Mouse (Mus musculus): ENCODE results near the gene Bcar1. TPM values are rescaled to one million over a fixed set of nuclear protein-coding genes. Genes with fewer than 3 reads are reported as not detected.

Gene Bcar1
- polyA plus RNA-seq, 1 experiment from 2014 or later, result 52.5 TPM

GRCm38 (mm10) chr8:111728481-111728880 lies 15.1 kb downstream of the Bcar1 start:
- ATAC-seq, result no peak
- Histone ChIP-seq H3K4me3 (replicated peaks; ENCODE audit: low read length) (no peak overlapping the region), H3K9ac (replicated peaks; ENCODE audit: low read depth, low read length) (no peak overlapping the region)

DNA sequence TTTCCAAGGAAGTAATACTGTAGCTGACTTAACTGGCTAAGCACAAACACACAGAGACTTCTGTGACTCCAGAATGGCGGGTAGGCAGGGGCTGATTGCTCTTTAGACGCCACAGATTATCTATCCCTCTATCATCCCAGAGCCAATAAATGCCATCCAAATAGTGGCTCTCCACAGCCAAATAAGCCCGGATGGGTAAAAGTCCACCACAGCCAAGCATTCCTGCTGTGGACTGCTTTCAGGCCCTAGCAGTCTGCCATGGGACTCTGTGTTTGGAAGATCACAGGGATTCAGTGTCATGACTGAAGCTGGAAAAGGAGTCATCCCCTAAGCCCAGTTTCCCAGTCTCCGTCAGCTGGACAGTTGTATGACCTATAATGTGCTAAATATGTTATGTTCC lies 16.1 kb downstream of the Bcar1 start:
- 81% methylated on average over 4 of the region's 4 CpGs for WGBS
- no peak overlapping the region for H3K4me2 ChIP-seq (ENCODE audit: low read length)
- H3K36me3 ChIP-seq (ENCODE audit: control insufficient read depth, insufficient read depth), result no peaks in the 10 kb centered on the region
- H3K4me1 ChIP-seq (replicated peaks; ENCODE audit: control insufficient read depth, insufficient read depth, low read length), result peaks cover 35% of the 10 kb centered on the region
- H3K9ac ChIP-seq (replicated peaks; ENCODE audit: low read depth, low read length), result no peak overlapping the region
- H3K4me3 ChIP-seq (replicated peaks; ENCODE audit: low read length), result no peak overlapping the region
- no peaks in the 10 kb centered on the region for H3K9me3 ChIP-seq (ENCODE audit: control insufficient read depth, low read length)
- no peak for ATAC-seq
- H3K27me3 ChIP-seq (replicated peaks; ENCODE audit: control insufficient read depth, insufficient read depth, low read length), result no peaks in the 10 kb centered on the region
- H3K27ac ChIP-seq (ENCODE audit: low read length), result no peak overlapping the region

More at GRCm38 (mm10) chr8:111728481-111728880, 15.1 kb downstream of the Bcar1 start:
- no peaks in the 10 kb centered on the region for H3K9me3 ChIP-seq (ENCODE audit: control insufficient read depth, low read length)
- H3K27ac ChIP-seq (ENCODE audit: low read length), result no peak overlapping the region
- no peaks in the 10 kb centered on the region for H3K27me3 ChIP-seq (replicated peaks; ENCODE audit: control insufficient read depth, insufficient read depth, low read length)
- 68% methylated on average over 5 of the region's 5 CpGs for WGBS
- no peaks in the 10 kb centered on the region for H3K36me3 ChIP-seq (ENCODE audit: control insufficient read depth, insufficient read depth)
- H3K4me2 ChIP-seq (ENCODE audit: low read length), result no peak overlapping the region
- peaks cover 44% of the 10 kb centered on the region for H3K4me1 ChIP-seq (replicated peaks; ENCODE audit: control insufficient read depth, insufficient read depth, low read length)

DNA sequence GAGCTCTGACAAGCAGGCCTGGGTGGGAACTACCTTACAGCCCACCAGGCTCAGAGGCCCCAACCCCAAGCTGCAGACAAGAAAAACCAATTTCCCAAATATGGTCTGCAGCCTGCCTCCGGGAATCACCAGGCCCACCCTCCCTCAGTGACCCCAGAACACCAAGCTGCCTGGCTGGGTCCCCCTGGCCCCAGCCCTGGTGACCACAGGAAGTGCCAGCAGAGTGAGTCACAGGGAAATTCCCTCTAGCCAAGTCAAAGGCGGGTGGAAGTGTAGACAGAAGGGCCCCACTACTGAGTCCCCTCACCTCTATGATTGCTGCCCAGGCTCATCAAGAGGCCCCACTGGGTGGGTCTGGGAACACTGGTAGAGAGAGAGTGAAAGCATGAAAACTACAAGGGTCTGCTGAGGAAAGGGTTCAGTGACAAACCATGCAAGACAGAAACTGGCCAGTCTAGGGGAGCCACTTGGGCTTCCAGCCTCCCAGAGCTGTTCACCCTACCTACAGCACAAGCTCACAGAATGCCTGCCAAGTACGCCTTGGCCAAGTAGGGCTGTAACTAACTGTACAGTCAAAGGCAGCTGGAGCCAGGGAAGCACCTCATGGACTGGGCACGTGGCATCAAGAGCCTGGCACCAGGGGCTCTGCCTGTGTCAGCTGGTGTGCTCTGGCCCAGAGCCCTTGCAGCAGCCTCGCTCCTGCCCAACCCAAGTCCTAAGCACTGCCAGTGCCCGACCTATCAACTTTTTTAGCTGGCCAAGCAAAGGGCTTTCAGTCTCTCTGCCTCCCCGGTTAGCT lies 17.3 kb downstream of the Bcar1 start:
- 67% methylated on average over 7 of the region's 7 CpGs for WGBS
- peak; percentile 82 for ATAC-seq
- no peaks in the 10 kb centered on the region for H3K9me3 ChIP-seq (ENCODE audit: control insufficient read depth, low read length)
- peaks cover 27% of the 10 kb centered on the region for H3K4me1 ChIP-seq (replicated peaks; ENCODE audit: control insufficient read depth, insufficient read depth, low read length)
- no peak overlapping the region for H3K27ac ChIP-seq (ENCODE audit: low read length)
- H3K4me2 ChIP-seq (ENCODE audit: low read length), result no peak overlapping the region
- H3K9ac ChIP-seq (replicated peaks; ENCODE audit: low read depth, low read length), result no peak overlapping the region
- no peak overlapping the region for H3K4me3 ChIP-seq (replicated peaks; ENCODE audit: low read length)
- H3K27me3 ChIP-seq (replicated peaks; ENCODE audit: control insufficient read depth, insufficient read depth, low read length), result no peaks in the 10 kb centered on the region
- H3K36me3 ChIP-seq (ENCODE audit: control insufficient read depth, insufficient read depth), result no peaks in the 10 kb centered on the region

GRCm38 (mm10) chr8:111725341-111725740 lies 18.3 kb downstream of the Bcar1 start:
- Histone ChIP-seq H3K4me1 (replicated peaks; ENCODE audit: control insufficient read depth, insufficient read depth, low read length) (peaks cover 18% of the 10 kb centered on the region), H3K9ac (replicated peaks; ENCODE audit: low read depth, low read length) (no peak overlapping the region), H3K27me3 (replicated peaks; ENCODE audit: control insufficient read depth, insufficient read depth, low read length) (no peaks in the 10 kb centered on the region), H3K36me3 (ENCODE audit: control insufficient read depth, insufficient read depth) (peaks cover 6% of the 10 kb centered on the region), H3K27ac (ENCODE audit: low read length) (no peak overlapping the region), H3K9me3 (ENCODE audit: control insufficient read depth, low read length) (no peaks in the 10 kb centered on the region), H3K4me3 (replicated peaks; ENCODE audit: low read length) (no peak overlapping the region), H3K4me2 (ENCODE audit: low read length) (no peak overlapping the region)
- ATAC-seq, result no peak
- WGBS, result 93% methylated on average over 6 of the region's 6 CpGs

DNA sequence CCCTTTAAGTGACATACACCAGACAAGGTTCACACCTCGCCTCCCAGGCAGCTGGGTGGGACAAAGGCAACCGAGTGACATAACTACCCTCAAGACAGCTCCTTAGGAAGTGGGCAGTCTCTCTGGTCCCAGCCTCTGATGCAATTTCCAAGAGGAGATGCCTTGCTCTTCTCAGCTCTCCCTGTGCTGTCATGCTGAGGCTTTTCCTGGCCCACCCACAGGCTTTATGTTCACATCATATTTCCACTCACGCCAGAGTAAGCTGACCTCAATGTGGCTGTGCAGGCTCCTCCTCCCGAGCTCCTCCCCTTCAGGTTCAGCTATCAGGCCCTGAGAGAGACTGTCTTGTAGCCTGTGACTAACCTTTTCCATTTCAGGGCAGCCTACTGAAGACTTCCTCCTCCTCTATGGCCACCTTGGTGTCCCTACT lies 23.5 kb downstream of the Bcar1 start:
- Histone ChIP-seq H3K27ac (ENCODE audit: low read length) (no peak overlapping the region), H3K4me2 (ENCODE audit: low read length) (no peak overlapping the region), H3K4me3 (replicated peaks; ENCODE audit: low read length) (no peak overlapping the region), H3K36me3 (ENCODE audit: control insufficient read depth, insufficient read depth) (peaks cover 8% of the 10 kb centered on the region), H3K9me3 (ENCODE audit: control insufficient read depth, low read length) (no peaks in the 10 kb centered on the region), H3K27me3 (replicated peaks; ENCODE audit: control insufficient read depth, insufficient read depth, low read length) (no peaks in the 10 kb centered on the region), H3K4me1 (replicated peaks; ENCODE audit: control insufficient read depth, insufficient read depth, low read length) (peaks cover 36% of the 10 kb centered on the region), H3K9ac (replicated peaks; ENCODE audit: low read depth, low read length) (no peak overlapping the region)
- 73% methylated on average over 4 of the region's 4 CpGs for WGBS
- ATAC-seq, result no peak

DNA sequence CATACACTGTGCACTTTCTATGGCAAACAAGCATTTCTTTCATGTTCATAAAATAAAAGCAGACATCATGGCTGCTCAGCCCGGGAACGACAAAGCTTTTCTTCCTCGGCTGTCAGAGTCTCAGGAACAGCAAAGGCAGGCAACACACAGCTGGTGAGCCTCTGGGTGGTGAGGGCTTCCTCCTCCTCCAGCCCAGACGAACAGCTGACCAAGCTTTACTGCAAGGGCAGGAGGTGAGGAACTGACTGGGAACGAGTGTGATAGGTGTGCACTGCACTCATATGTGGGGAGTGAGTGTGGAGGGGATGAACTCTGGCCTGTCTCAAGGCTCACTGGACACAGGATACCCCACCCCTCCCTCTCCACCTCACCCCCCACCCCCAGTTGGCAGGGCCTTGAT lies 24.7 kb downstream of the Bcar1 start:
- H3K9ac ChIP-seq (replicated peaks; ENCODE audit: low read depth, low read length), result no peak overlapping the region
- ATAC-seq, result no peak
- WGBS, result 47% methylated on average over 5 of the region's 5 CpGs
- H3K4me3 ChIP-seq (replicated peaks; ENCODE audit: low read length), result no peak overlapping the region
- H3K27me3 ChIP-seq (replicated peaks; ENCODE audit: control insufficient read depth, insufficient read depth, low read length), result no peaks in the 10 kb centered on the region
- H3K4me2 ChIP-seq (ENCODE audit: low read length), result no peak overlapping the region
- peaks cover 17% of the 10 kb centered on the region for H3K36me3 ChIP-seq (ENCODE audit: control insufficient read depth, insufficient read depth)
- H3K9me3 ChIP-seq (ENCODE audit: control insufficient read depth, low read length), result no peaks in the 10 kb centered on the region
- peak overlapping the region; percentile 67 for H3K27ac ChIP-seq (ENCODE audit: low read length)
- peaks cover 36% of the 10 kb centered on the region for H3K4me1 ChIP-seq (replicated peaks; ENCODE audit: control insufficient read depth, insufficient read depth, low read length)

- peaks cover 24% of the 10 kb centered on the region for H3K36me3 ChIP-seq (ENCODE audit: control insufficient read depth, insufficient read depth)
- no peak overlapping the region for H3K4me2 ChIP-seq (ENCODE audit: low read length)
- peak overlapping the region; percentile 60 for H3K9ac ChIP-seq (replicated peaks; ENCODE audit: low read depth, low read length)
- H3K27ac ChIP-seq (ENCODE audit: low read length), result peak overlapping the region; percentile 98
- no peak for ATAC-seq
- H3K4me1 ChIP-seq (replicated peaks; ENCODE audit: control insufficient read depth, insufficient read depth, low read length), result peaks cover 36% of the 10 kb centered on the region
- no peaks in the 10 kb centered on the region for H3K9me3 ChIP-seq (ENCODE audit: control insufficient read depth, low read length)
- WGBS, result 37% methylated on average over 6 of the region's 6 CpGs
- no peak overlapping the region for H3K4me3 ChIP-seq (replicated peaks; ENCODE audit: low read length)
- H3K27me3 ChIP-seq (replicated peaks; ENCODE audit: control insufficient read depth, insufficient read depth, low read length), result no peaks in the 10 kb centered on the region
Observed at GRCm38 (mm10) chr8:111717866-111718265, 25.7 kb downstream of the Bcar1 start.

DNA sequence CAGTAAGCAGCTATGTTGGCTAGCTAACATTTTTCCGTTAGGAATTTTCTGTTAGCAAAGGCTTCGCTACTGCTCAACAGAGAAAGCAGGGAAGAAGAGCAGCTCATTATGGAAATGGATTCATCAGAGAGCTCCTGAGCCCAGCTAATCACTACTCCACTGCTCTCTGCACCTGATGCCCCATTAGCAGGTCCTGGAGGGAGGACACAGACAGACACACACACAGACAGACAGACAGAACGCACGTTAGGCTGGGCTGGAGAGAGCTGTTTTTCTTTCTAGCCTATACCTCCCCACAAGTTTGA lies 26.2 kb downstream of the Bcar1 start:
- Histone ChIP-seq H3K36me3 (ENCODE audit: control insufficient read depth, insufficient read depth) (peaks cover 24% of the 10 kb centered on the region), H3K4me2 (ENCODE audit: low read length) (no peak overlapping the region), H3K9me3 (ENCODE audit: control insufficient read depth, low read length) (no peaks in the 10 kb centered on the region), H3K27me3 (replicated peaks; ENCODE audit: control insufficient read depth, insufficient read depth, low read length) (no peaks in the 10 kb centered on the region), H3K4me1 (replicated peaks; ENCODE audit: control insufficient read depth, insufficient read depth, low read length) (peaks cover 36% of the 10 kb centered on the region), H3K27ac (ENCODE audit: low read length) (peak overlapping the region; percentile 98), H3K4me3 (replicated peaks; ENCODE audit: low read length) (no peak overlapping the region), H3K9ac (replicated peaks; ENCODE audit: low read depth, low read length) (peak overlapping the region; percentile 60)
- peak; percentile 6 for ATAC-seq
- 36% methylated on average over 4 of the region's 4 CpGs for WGBS

- H3K4me3 ChIP-seq (replicated peaks; ENCODE audit: low read length), result no peak overlapping the region
- 8% methylated on average over 10 of the region's 10 CpGs for WGBS
- H3K27ac ChIP-seq (ENCODE audit: low read length), result peak overlapping the region; percentile 98
- H3K9ac ChIP-seq (replicated peaks; ENCODE audit: low read depth, low read length), result peak overlapping the region; percentile 60
- H3K27me3 ChIP-seq (replicated peaks; ENCODE audit: control insufficient read depth, insufficient read depth, low read length), result no peaks in the 10 kb centered on the region
- ATAC-seq, result peak; percentile 89
- H3K36me3 ChIP-seq (ENCODE audit: control insufficient read depth, insufficient read depth), result peaks cover 28% of the 10 kb centered on the region
- peak overlapping the region; percentile 18; the same call in 1 of the 2 replicates for H3K4me2 ChIP-seq (ENCODE audit: low read length)
- H3K9me3 ChIP-seq (ENCODE audit: control insufficient read depth, low read length), result no peaks in the 10 kb centered on the region
- H3K4me1 ChIP-seq (replicated peaks; ENCODE audit: control insufficient read depth, insufficient read depth, low read length), result peaks cover 36% of the 10 kb centered on the region
Observed at GRCm38 (mm10) chr8:111716603-111717487, 26.8 kb downstream of the Bcar1 start.
